Mouse (Mus musculus) heart, adult 2 months (tissue): Measurements from ENCODE around the gene Slc44a2.

Source experiments
- CTCF ChIP-seq: fragments of 200-600 bp; IDR thresholded peaks from 2 replicates; pipeline ENCODE4 v1.8.1; 2022; ENCODE audit warnings: antibody characterized with exemption, mild to moderate bottlenecking, moderate library complexity
- EP300 ChIP-seq: fragments of 200-500 bp; IDR thresholded peaks from 2 replicates; pipeline ENCODE4 v1.6.1; 2011; ENCODE audit warnings: low read depth, low read length, control low read depth; ENCODE audit not compliant: insufficient read depth
- POLR2A ChIP-seq: fragments of 200-500 bp; IDR thresholded peaks from 2 replicates; pipeline ENCODE4 v1.6.1; 2011; ENCODE audit warnings: mild to moderate bottlenecking, low read depth, low read length, control low read depth; ENCODE audit not compliant: insufficient read depth

- TF ChIP-seq EP300 (0 out of 2 replicates have a peak, but pooled peaks have one; percentile 43), CTCF (no peak), POLR2A (no peak)
Observed at GRCm38 (mm10) chr9:21352463-21353372, 32.2 kb downstream of the Slc44a2 start.
